Mouse (Mus musculus): ENCODE measurements around the gene Taf9b.
"Not testable (repeated sequence)": the region's sequence is repeated elsewhere in the genome, so short reads cannot be mapped to it uniquely, and the experiment has no call there.

The Taf9b gene

GRCm38 (mm10) chrX:106221058-106221457 is at the start of gene Taf9b:
Gene Taf9b (minus strand): TSS chrX:106221158.
- DNase-seq (ENCODE audit: low spot score in 2 of 2), result no peak

- DNase-seq (ENCODE audit: low spot score in 2 of 2), result no peak
These were observed 34.3 kb upstream of the Taf9b start, which contains the start of gene Fnd3c2 for GRCm38 (mm10) chrX:106255276-106255675. Gene Fnd3c2 (minus strand): TSS chrX:106255376.

- peak; percentile 53 to 61 for DNase-seq (ENCODE audit: low spot score in 2 of 2)
These were observed 1.6 kb downstream of the Taf9b start for GRCm38 (mm10) chrX:106219171-106220032.

GRCm38 (mm10) chrX:106209100-106209499 is 11.9 kb downstream of the Taf9b start:
- DNase-seq (ENCODE audit: low spot score in 2 of 2), result no peak

GRCm38 (mm10) chrX:106198904-106199303 is 22.1 kb downstream of the Taf9b start:
- no peak for DNase-seq (ENCODE audit: low spot score in 2 of 2)

GRCm38 (mm10) chrX:106197308-106197707 is 23.6 kb downstream of the Taf9b start:
- no peak for DNase-seq (ENCODE audit: low spot score in 2 of 2)

GRCm38 (mm10) chrX:106194361-106194760 is 26.6 kb downstream of the Taf9b start:
- DNase-seq (ENCODE audit: low spot score in 2 of 2), result not testable (repeated sequence)

- no peak for DNase-seq (ENCODE audit: low spot score in 2 of 2)
These were observed 30.9 kb downstream of the Taf9b start for GRCm38 (mm10) chrX:106190091-106190490.

GRCm38 (mm10) chrX:106189356-106189755 is 31.6 kb downstream of the Taf9b start:
- no peak for DNase-seq (ENCODE audit: low spot score in 2 of 2)

GRCm38 (mm10) chrX:106187737-106188136 is 33.2 kb downstream of the Taf9b start:
- peak in 1 of 2 experiments; percentile 7 for DNase-seq (ENCODE audit: low spot score in 2 of 2)

GRCm38 (mm10) chrX:106186713-106187649 is 34.0 kb downstream of the Taf9b start, which contains the start of gene Pgk1:
Gene Pgk1 (plus strand): TSS chrX:106187100.
- DNase-seq (ENCODE audit: low spot score in 2 of 2), result peak; percentile 72 to 94

- DNase-seq (ENCODE audit: low spot score in 2 of 2), result no peak
These were observed 35.3 kb downstream of the Taf9b start for GRCm38 (mm10) chrX:106185706-106186105.

GRCm38 (mm10) chrX:106184279-106184678 is 36.7 kb downstream of the Taf9b start:
- no peak for DNase-seq (ENCODE audit: low spot score in 2 of 2)

- DNase-seq (ENCODE audit: low spot score in 2 of 2), result no peak
These were observed 44.6 kb downstream of the Taf9b start for GRCm38 (mm10) chrX:106176331-106176730.

- DNase-seq (ENCODE audit: low spot score in 2 of 2), result no peak
These were observed 49.2 kb downstream of the Taf9b start for GRCm38 (mm10) chrX:106171853-106172154.

GRCm38 (mm10) chrX:106171106-106171852 is 49.7 kb downstream of the Taf9b start:
- DNase-seq (ENCODE audit: low spot score in 2 of 2), result peak; percentile 30 to 71

- DNase-seq (ENCODE audit: low spot score in 2 of 2), result no peak
These were observed 55.9 kb downstream of the Taf9b start for GRCm38 (mm10) chrX:106165089-106165488.

GRCm38 (mm10) chrX:106164555-106164954 is 56.4 kb downstream of the Taf9b start:
- DNase-seq (ENCODE audit: low spot score in 2 of 2), result no peak

- no peak for DNase-seq (ENCODE audit: low spot score in 2 of 2)
These were observed 57.0 kb downstream of the Taf9b start for GRCm38 (mm10) chrX:106163995-106164394.
